Mouse (Mus musculus): Measurements from ENCODE around the gene B4galnt3. TPM values are rescaled to one million over a fixed set of nuclear protein-coding genes. Genes with fewer than 3 reads are reported as not detected.
A peak's percentile ranks its signal among the peaks of the same experiment; 100 is the strongest.

B4galnt3 gene
- total RNA-seq, 2 experiments from 2014 or later = not detected

GRCm38 (mm10) chr6:120232885-120233284 is 61.5 kb downstream of the B4galnt3 start:
- ATAC-seq (replicated peaks; ENCODE audit: low FRiP score, low TSS enrichment, poor library complexity, severe bottlenecking) = no peak

GRCm38 (mm10) chr6:120230441-120230840 is 63.9 kb downstream of the B4galnt3 start:
- no peak for ATAC-seq (replicated peaks; ENCODE audit: low FRiP score, low TSS enrichment, poor library complexity, severe bottlenecking)

GRCm38 (mm10) chr6:120229806-120230205 is 64.6 kb downstream of the B4galnt3 start:
- ATAC-seq (replicated peaks; ENCODE audit: low FRiP score, low TSS enrichment, poor library complexity, severe bottlenecking) = no peak

- no peak for ATAC-seq (replicated peaks; ENCODE audit: low FRiP score, low TSS enrichment, poor library complexity, severe bottlenecking)
These were observed 67.3 kb downstream of the B4galnt3 start for GRCm38 (mm10) chr6:120227068-120227467.

GRCm38 (mm10) chr6:120225355-120225754 is 69.0 kb downstream of the B4galnt3 start:
- ATAC-seq (replicated peaks; ENCODE audit: low FRiP score, low TSS enrichment, poor library complexity, severe bottlenecking) = no peak

GRCm38 (mm10) chr6:120222669-120223068 is 71.7 kb downstream of the B4galnt3 start:
- ATAC-seq (replicated peaks; ENCODE audit: low FRiP score, low TSS enrichment, poor library complexity, severe bottlenecking) = 0 out of 2 replicates have a peak, but pooled peaks have one; percentile 51

- ATAC-seq (replicated peaks; ENCODE audit: low FRiP score, low TSS enrichment, poor library complexity, severe bottlenecking) = no peak
These were observed 75.1 kb downstream of the B4galnt3 start for GRCm38 (mm10) chr6:120219281-120219680.

- ATAC-seq (replicated peaks; ENCODE audit: low FRiP score, low TSS enrichment, poor library complexity, severe bottlenecking) = peak; percentile 97
These were observed 77.7 kb downstream of the B4galnt3 start for GRCm38 (mm10) chr6:120216702-120217101.

GRCm38 (mm10) chr6:120211536-120211935 is 82.8 kb downstream of the B4galnt3 start:
- ATAC-seq (replicated peaks; ENCODE audit: low FRiP score, low TSS enrichment, poor library complexity, severe bottlenecking) = no peak; the same call in 1 of the 2 replicates

- no peak for ATAC-seq (replicated peaks; ENCODE audit: low FRiP score, low TSS enrichment, poor library complexity, severe bottlenecking)
These were observed 87.8 kb downstream of the B4galnt3 start for GRCm38 (mm10) chr6:120206586-120206985.

- ATAC-seq (replicated peaks; ENCODE audit: low FRiP score, low TSS enrichment, poor library complexity, severe bottlenecking) = no peak
These were observed 92.0 kb downstream of the B4galnt3 start for GRCm38 (mm10) chr6:120202406-120202805.

GRCm38 (mm10) chr6:120201956-120202355 is 92.4 kb downstream of the B4galnt3 start:
- ATAC-seq (replicated peaks; ENCODE audit: low FRiP score, low TSS enrichment, poor library complexity, severe bottlenecking) = no peak

- no peak for ATAC-seq (replicated peaks; ENCODE audit: low FRiP score, low TSS enrichment, poor library complexity, severe bottlenecking)
These were observed 94.5 kb downstream of the B4galnt3 start for GRCm38 (mm10) chr6:120199638-120200394.

- ATAC-seq (replicated peaks; ENCODE audit: low FRiP score, low TSS enrichment, poor library complexity, severe bottlenecking) = peak; percentile 56
These were observed 96.4 kb downstream of the B4galnt3 start for GRCm38 (mm10) chr6:120197964-120198363.

GRCm38 (mm10) chr6:120196837-120197236 is 97.5 kb downstream of the B4galnt3 start:
- ATAC-seq (replicated peaks; ENCODE audit: low FRiP score, low TSS enrichment, poor library complexity, severe bottlenecking) = peak; percentile 52

GRCm38 (mm10) chr6:120194963-120195362 is 99.4 kb downstream of the B4galnt3 start:
- ATAC-seq (replicated peaks; ENCODE audit: low FRiP score, low TSS enrichment, poor library complexity, severe bottlenecking) = no peak

- no peak for ATAC-seq (replicated peaks; ENCODE audit: low FRiP score, low TSS enrichment, poor library complexity, severe bottlenecking)
These were observed 100.1 kb downstream of the B4galnt3 start for GRCm38 (mm10) chr6:120194305-120194704.

- no peak for ATAC-seq (replicated peaks; ENCODE audit: low FRiP score, low TSS enrichment, poor library complexity, severe bottlenecking)
These were observed 100.6 kb downstream of the B4galnt3 start for GRCm38 (mm10) chr6:120193793-120194192.

GRCm38 (mm10) chr6:120193174-120193573 is 101.2 kb downstream of the B4galnt3 start:
- ATAC-seq (replicated peaks; ENCODE audit: low FRiP score, low TSS enrichment, poor library complexity, severe bottlenecking) = peak; percentile 66

GRCm38 (mm10) chr6:120192211-120192870 is 102.0 kb downstream of the B4galnt3 start:
- no peak for ATAC-seq (replicated peaks; ENCODE audit: low FRiP score, low TSS enrichment, poor library complexity, severe bottlenecking)
